Mouse (Mus musculus) C2C12 (cell line): ENCODE results near the gene Jade1. TPM values are rescaled to one million over a fixed set of nuclear protein-coding genes. Genes with fewer than 3 reads are reported as not detected.

Experiments
- H3K27me3 ChIP-seq: one replicate; pipeline ENCODE4 v1.6.1; 2011; ENCODE audit not compliant: control insufficient read depth, insufficient read depth, insufficient read length
- H3K36me3 ChIP-seq: one replicate; pipeline ENCODE4 v1.6.1; 2011; ENCODE audit not compliant: control insufficient read depth, insufficient read depth
- H3K4me3 ChIP-seq: one replicate; pipeline ENCODE4 v1.5.1; 2011; ENCODE audit warnings: mild to moderate bottlenecking, control low read depth; ENCODE audit not compliant: poor library complexity, insufficient read depth, severe bottlenecking
- H3K79me2 ChIP-seq: one replicate; pipeline ENCODE4 v1.6.1; 2011; ENCODE audit not compliant: control insufficient read depth, insufficient read depth
- H3K79me3 ChIP-seq: one replicate; pipeline ENCODE4 v1.6.1; 2011; ENCODE audit warnings: low read depth, control low read depth
- H3ac ChIP-seq: one replicate; pipeline ENCODE3; 2011; ENCODE audit warnings: low read depth; ENCODE audit not compliant: control insufficient read depth, insufficient read length
- CEBPB ChIP-seq: IDR thresholded peaks from one replicate; pipeline ENCODE4 v1.6.1; 2011; ENCODE audit warnings: low read depth, mild to moderate bottlenecking, control low read depth, moderate library complexity
- CTCF ChIP-seq: IDR thresholded peaks from one replicate; pipeline ENCODE4 v1.5.1; 2011; ENCODE audit not compliant: control insufficient read depth, insufficient read depth, insufficient read length
- FOSL1 ChIP-seq: IDR thresholded peaks from one replicate; pipeline ENCODE4 v1.8.0; 2011; ENCODE audit warnings: mild to moderate bottlenecking, low read length; ENCODE audit not compliant: poor library complexity, insufficient read depth, severe bottlenecking
- MAX ChIP-seq: IDR thresholded peaks from one replicate; pipeline ENCODE4 v1.6.1; 2011; ENCODE audit warnings: mild to moderate bottlenecking, control low read depth
- MYOD1 ChIP-seq: IDR thresholded peaks from one replicate; pipeline ENCODE4 v1.6.1; 2011; ENCODE audit warnings: low read depth; ENCODE audit not compliant: control insufficient read depth, insufficient read length
- MYOG ChIP-seq: IDR thresholded peaks from one replicate; pipeline ENCODE4 v1.6.1; 2011; ENCODE audit not compliant: control insufficient read depth, insufficient read length; ENCODE audit errors: extremely low read depth
- USF1 ChIP-seq: IDR thresholded peaks from one replicate; pipeline ENCODE4 v1.6.1; 2011; ENCODE audit warnings: low read depth, mild to moderate bottlenecking, control low read depth, moderate library complexity
- polyA plus RNA-seq: library from polyadenylated mRNA; unstranded; fragments of >200 nt; fragmentation: generic; extraction: Trizol; gene quantifications from one replicate; pipeline ENCODE4 v1.2.1, GENCODE M21; 2012; ENCODE audit warnings: missing spikeins

Jade1 gene
- polyA plus RNA-seq, 1 experiment = 25.1 TPM

DNA sequence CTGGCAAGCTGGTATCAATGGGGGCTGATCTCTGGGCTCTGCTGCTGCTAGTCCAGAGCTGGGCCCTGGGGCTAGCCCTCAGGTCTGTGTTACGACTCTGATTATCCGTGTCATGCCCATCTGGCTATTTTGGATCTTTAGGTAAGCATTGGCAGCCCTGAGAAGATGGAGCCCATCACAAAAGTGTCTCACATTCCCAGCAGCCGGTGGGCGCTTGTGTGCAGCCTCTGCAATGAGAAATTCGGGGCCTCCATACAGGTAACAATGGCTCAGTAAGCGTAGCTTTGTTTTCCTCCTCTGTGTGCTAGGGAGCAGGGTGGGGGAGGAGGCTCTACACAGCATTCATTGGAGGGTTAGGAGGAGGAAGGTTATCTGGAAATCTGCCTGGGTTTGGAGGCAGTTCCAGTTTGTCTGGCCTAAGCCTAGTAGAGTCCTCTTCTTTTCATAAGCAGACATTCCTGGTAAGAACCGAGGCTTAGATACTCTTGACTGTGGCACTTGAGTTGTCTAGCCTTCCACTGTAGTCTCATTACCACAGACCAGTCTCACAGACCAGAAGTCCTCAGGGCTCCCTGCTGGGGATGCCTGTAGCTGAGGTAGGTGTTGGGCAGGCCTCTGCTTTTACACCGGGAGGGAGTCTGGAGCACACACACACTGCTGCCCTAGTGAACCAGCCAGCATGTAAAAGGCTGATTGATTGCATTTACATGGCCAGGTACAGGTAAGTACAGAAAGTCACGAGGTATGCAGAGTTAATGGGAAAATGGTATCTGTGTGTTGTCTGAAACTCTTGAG, 45.9 kb downstream of the Jade1 start:
- TF ChIP-seq CTCF (no peak), MYOG (no peak), FOSL1 (no peak), CEBPB (no peak), MAX (no peak)
- Histone ChIP-seq H3K36me3 (peaks cover 71% of the 10 kb centered on the region), H3ac (no peak overlapping the region), H3K27me3 (no peaks in the 10 kb centered on the region), H3K4me3 (no peak overlapping the region), H3K79me2 (peaks cover 22% of the 10 kb centered on the region), H3K79me3 (peaks cover 6% of the 10 kb centered on the region)

DNA sequence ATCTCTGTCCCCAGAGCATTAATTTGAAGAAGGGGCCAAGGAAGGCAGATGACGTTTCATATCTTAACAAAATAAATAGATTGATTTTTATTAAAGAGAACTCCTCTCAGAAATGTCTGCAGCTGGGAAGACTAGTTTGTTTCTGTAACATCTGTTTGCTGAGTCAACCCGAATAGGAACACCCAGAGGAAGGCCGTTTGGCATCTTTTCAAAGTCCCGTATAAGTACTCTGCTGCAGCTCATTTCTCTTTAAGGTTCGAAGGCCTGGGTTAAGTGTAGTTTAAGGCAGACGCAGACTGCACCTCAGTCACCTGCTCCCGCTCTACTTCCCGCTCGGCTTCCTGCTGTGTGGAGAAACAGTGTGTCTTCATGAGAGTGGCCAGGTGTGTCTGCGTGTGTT, 47.4 kb downstream of the Jade1 start:
- H3K79me2 ChIP-seq = peaks cover 35% of the 10 kb centered on the region
- no peak overlapping the region for H3ac ChIP-seq
- H3K4me3 ChIP-seq = no peak overlapping the region
- H3K79me3 ChIP-seq = peaks cover 13% of the 10 kb centered on the region
- TF ChIP-seq CEBPB (no peak), MYOD1 (no peak), MAX (no peak), FOSL1 (no peak), CTCF (no peak), MYOG (no peak), USF1 (no peak)
- H3K27me3 ChIP-seq = no peaks in the 10 kb centered on the region
- peaks cover 72% of the 10 kb centered on the region for H3K36me3 ChIP-seq

DNA sequence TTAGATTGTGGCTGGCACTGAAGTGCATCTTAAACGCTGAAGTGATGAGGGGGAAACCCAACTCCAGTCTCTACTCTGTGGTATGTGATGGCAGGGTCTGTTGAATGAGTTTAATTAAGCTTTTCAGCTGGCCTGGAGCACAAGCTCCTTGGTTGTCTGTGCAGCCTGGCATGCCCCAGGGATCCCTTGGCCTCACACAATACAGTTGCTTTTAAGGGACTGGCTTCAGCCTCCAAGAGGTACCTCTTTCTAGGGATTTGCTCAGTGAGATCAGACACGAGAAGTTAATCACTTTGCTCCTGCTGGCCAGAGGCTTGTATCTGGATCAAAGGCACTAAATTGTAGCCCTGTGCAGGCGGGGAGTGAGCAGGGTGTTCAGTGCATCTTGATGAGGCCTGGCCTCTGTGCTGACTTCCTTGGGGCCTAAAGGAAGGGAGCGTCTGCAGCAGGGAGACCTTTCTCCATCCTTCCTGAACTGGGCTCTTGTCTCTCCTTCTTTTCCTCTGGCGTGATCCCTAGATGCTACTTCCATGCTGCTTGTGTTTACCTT, 48.0 kb downstream of the Jade1 start:
- H3K36me3 ChIP-seq = peaks cover 71% of the 10 kb centered on the region
- H3K27me3 ChIP-seq = no peaks in the 10 kb centered on the region
- TF ChIP-seq MYOG (no peak), CTCF (no peak), CEBPB (no peak), MAX (no peak), USF1 (no peak), FOSL1 (no peak), MYOD1 (no peak)
- no peak overlapping the region for H3ac ChIP-seq
- H3K4me3 ChIP-seq = no peak overlapping the region
- H3K79me2 ChIP-seq = peaks cover 35% of the 10 kb centered on the region
- peaks cover 12% of the 10 kb centered on the region for H3K79me3 ChIP-seq

DNA sequence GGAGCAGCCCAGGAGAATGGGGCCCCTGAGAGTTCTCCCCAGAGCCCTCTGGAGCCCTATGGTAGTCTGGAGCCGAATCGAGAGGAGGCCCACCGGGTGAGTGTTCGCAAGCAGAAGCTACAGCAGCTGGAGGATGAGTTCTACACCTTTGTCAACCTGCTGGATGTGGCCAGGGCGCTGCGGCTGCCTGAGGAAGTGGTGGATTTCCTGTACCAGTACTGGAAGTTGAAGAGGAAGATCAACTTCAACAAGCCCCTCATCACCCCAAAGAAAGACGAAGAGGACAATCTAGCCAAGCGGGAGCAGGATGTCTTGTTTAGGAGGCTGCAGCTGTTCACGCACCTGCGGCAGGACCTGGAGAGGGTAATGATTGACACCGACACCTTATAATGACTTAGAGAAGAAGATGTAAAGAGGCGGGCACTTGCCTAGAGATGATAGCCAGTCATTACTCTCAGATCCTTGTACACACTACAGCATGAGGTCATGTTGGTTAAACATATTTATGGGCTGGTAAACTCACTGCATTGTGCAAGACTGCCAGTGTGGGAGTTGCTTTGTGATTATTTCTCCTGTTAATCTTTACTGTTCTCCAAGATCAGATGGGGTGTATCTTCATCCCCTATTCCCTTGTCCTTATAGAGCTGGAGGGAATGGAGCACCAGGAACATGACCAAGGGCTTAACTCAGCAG, 49.2 kb downstream of the Jade1 start:
- peaks cover 71% of the 10 kb centered on the region for H3K36me3 ChIP-seq
- no peak overlapping the region for H3K4me3 ChIP-seq
- H3K79me3 ChIP-seq = peaks cover 10% of the 10 kb centered on the region
- TF ChIP-seq CEBPB = peak; percentile 74
- TF ChIP-seq MYOD1 = no peak
- TF ChIP-seq FOSL1 = no peak
- TF ChIP-seq USF1 = no peak
- no peaks in the 10 kb centered on the region for H3K27me3 ChIP-seq
- peaks cover 29% of the 10 kb centered on the region for H3K79me2 ChIP-seq
- H3ac ChIP-seq = no peak overlapping the region

DNA sequence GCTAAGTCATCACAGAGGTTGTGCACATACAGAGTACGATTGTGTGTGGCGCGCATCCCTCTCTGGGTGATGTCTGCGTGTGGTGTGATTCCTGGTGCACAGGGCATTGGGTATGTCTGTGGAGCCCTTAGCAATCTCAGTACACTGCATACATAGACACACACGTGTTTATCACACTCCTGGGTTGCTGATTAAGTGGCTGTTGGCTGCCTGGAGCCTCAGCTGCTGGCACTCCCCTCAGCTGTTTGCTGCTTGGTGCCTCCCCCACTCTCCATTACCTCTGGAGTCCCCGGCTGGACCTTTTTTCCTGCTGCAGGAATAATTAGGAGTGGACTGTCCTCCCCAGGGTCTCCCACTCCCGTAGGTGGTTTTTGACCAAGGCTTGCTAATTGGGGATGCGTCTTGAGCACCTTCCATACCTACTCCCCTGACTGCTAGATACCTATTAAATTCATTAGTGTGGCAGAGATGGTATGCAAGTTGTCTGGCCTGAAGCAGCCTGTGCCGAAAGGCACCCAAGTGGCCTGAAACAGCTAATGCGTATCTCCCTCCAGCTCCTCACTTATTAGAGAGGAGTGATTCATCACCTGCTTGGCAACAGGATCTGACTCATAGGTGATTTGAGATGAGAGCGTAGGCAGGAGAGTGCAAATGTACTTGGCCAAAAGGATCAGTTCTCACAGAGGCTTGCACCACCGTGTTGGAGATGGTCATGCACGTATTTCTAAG, 50.2 kb downstream of the Jade1 start:
- peaks cover 10% of the 10 kb centered on the region for H3K79me3 ChIP-seq
- no peaks in the 10 kb centered on the region for H3K27me3 ChIP-seq
- no peak overlapping the region for H3K4me3 ChIP-seq
- H3K79me2 ChIP-seq = peaks cover 21% of the 10 kb centered on the region
- H3K36me3 ChIP-seq = peaks cover 72% of the 10 kb centered on the region
- no peak overlapping the region for H3ac ChIP-seq
- TF ChIP-seq CEBPB (no peak), MYOG (no peak), USF1 (no peak), MYOD1 (peak; percentile 52)
